Mouse (Mus musculus): ENCODE results near the gene Asb3. TPM values are rescaled to one million over a fixed set of nuclear protein-coding genes. Genes with fewer than 3 reads are reported as not detected.

Asb3 gene
- polyA plus RNA-seq (2015; fragmentation: Nextera tagmentation; extraction: Ambion mirVana) = 30.3 and 34.2 TPM in 2 replicates

GRCm38 (mm10) chr11:30885171-30885871, at the start of gene Asb3, which contains the start of gene Gpr75:
Gene Asb3 (plus strand): TSS chr11:30885416.
Gene Gpr75 (plus strand): TSS chr11:30885358.
- Histone ChIP-seq H3K9ac (peak within 1 kb of the TSS; percentile 10; the same call in 1 of the 2 replicates), H3K27ac (replicated peaks) (no peak within 1 kb of the TSS), H3K27me3 (peaks cover 4% of the 10 kb centered on the region), H3K9me3 (replicated peaks) (no peaks in the 10 kb centered on the region), H3K4me1 (no peaks in the 10 kb centered on the region), H3K4me3 (replicated peaks) (peak within 1 kb of the TSS; percentile 49), H3K4me2 (replicated peaks) (peak within 1 kb of the TSS; percentile 91), H3K36me3 (0 out of 2 replicates have a peak, but pooled peaks cover under 1% of the 10 kb centered on the region)
- ATAC-seq (ENCODE audit: insufficient number of reproducible peaks, low FRiP score, low TSS enrichment, low read depth) = peak; percentile 85
- 3% methylated on average over 41 of the region's 41 CpGs for WGBS

GRCm38 (mm10) chr11:30838793-30839192, 46.4 kb upstream of the Asb3 start:
- no peak overlapping the region for H3K4me2 ChIP-seq (replicated peaks)
- H3K27ac ChIP-seq (replicated peaks) = no peak overlapping the region
- H3K36me3 ChIP-seq = peaks cover 34% of the 10 kb centered on the region
- WGBS = 92% methylated on average over 2 of the region's 2 CpGs
- H3K4me1 ChIP-seq = no peaks in the 10 kb centered on the region
- no peak overlapping the region for H3K9ac ChIP-seq
- H3K27me3 ChIP-seq = no peaks in the 10 kb centered on the region
- no peak for ATAC-seq (ENCODE audit: insufficient number of reproducible peaks, low FRiP score, low TSS enrichment, low read depth)
- no peaks in the 10 kb centered on the region for H3K9me3 ChIP-seq (replicated peaks)
- H3K4me3 ChIP-seq (replicated peaks) = no peak overlapping the region

- no peaks in the 10 kb centered on the region for H3K4me1 ChIP-seq
- H3K4me2 ChIP-seq (replicated peaks) = no peak overlapping the region
- WGBS = 87% methylated on average over 1 of the region's 1 CpGs
- no peaks in the 10 kb centered on the region for H3K9me3 ChIP-seq (replicated peaks)
- no peak for ATAC-seq (ENCODE audit: insufficient number of reproducible peaks, low FRiP score, low TSS enrichment, low read depth)
- H3K36me3 ChIP-seq = peaks cover 27% of the 10 kb centered on the region
- H3K9ac ChIP-seq = no peak overlapping the region
- no peaks in the 10 kb centered on the region for H3K27me3 ChIP-seq
- no peak overlapping the region for H3K27ac ChIP-seq (replicated peaks)
- H3K4me3 ChIP-seq (replicated peaks) = no peak overlapping the region
Measured at GRCm38 (mm10) chr11:30844355-30844754, 40.9 kb upstream of the Asb3 start.

GRCm38 (mm10) chr11:30872425-30872824, 12.8 kb upstream of the Asb3 start:
- no peak overlapping the region for H3K9ac ChIP-seq
- H3K36me3 ChIP-seq = peaks cover 43% of the 10 kb centered on the region
- no peak overlapping the region for H3K27ac ChIP-seq (replicated peaks)
- no peaks in the 10 kb centered on the region for H3K27me3 ChIP-seq
- no peaks in the 10 kb centered on the region for H3K4me1 ChIP-seq
- no peak for ATAC-seq (ENCODE audit: insufficient number of reproducible peaks, low FRiP score, low TSS enrichment, low read depth)
- H3K4me3 ChIP-seq (replicated peaks) = no peak overlapping the region
- no peak overlapping the region for H3K4me2 ChIP-seq (replicated peaks)
- no peaks in the 10 kb centered on the region for H3K9me3 ChIP-seq (replicated peaks)

- H3K27ac ChIP-seq (replicated peaks) = no peak overlapping the region
- no peak overlapping the region for H3K4me2 ChIP-seq (replicated peaks)
- no peak for ATAC-seq (ENCODE audit: insufficient number of reproducible peaks, low FRiP score, low TSS enrichment, low read depth)
- H3K9me3 ChIP-seq (replicated peaks) = no peaks in the 10 kb centered on the region
- no peaks in the 10 kb centered on the region for H3K36me3 ChIP-seq
- peaks cover 4% of the 10 kb centered on the region for H3K27me3 ChIP-seq
- no peak overlapping the region for H3K4me3 ChIP-seq (replicated peaks)
- WGBS = 78% methylated on average over 2 of the region's 2 CpGs
- H3K9ac ChIP-seq = no peak overlapping the region
- H3K4me1 ChIP-seq = no peaks in the 10 kb centered on the region
Measured at GRCm38 (mm10) chr11:30888153-30888552, 2.9 kb downstream of the Asb3 start.

DNA sequence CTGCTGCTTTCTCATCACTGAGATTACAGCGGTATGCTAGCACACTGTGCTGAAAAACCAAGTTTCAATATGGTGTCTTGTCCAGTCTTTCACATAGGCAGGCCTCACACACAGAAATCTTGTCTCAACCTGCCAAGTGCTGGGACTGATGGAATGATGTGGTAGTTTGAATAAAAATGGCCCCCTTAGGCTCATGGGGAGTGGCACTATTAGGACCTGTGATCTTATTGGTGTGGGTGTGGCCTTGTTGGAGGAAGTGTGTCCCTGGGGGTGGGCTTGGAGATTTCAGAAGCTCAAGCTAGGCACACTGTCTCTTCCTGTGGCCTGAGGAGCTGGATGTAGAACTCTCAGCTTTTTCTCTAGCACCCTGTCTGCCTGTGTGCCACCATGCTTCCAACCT, 11.0 kb downstream of the Asb3 start:
- Histone ChIP-seq H3K4me2 (replicated peaks) (no peak overlapping the region), H3K36me3 (no peaks in the 10 kb centered on the region), H3K27ac (replicated peaks) (no peak overlapping the region), H3K9ac (no peak overlapping the region), H3K4me3 (replicated peaks) (no peak overlapping the region), H3K27me3 (no peaks in the 10 kb centered on the region), H3K4me1 (no peaks in the 10 kb centered on the region), H3K9me3 (replicated peaks) (no peaks in the 10 kb centered on the region)
- 87% methylated on average over 1 of the region's 1 CpGs for WGBS
- ATAC-seq (ENCODE audit: insufficient number of reproducible peaks, low FRiP score, low TSS enrichment, low read depth) = no peak

GRCm38 (mm10) chr11:30899312-30899711, 14.1 kb downstream of the Asb3 start:
- Histone ChIP-seq H3K4me3 (replicated peaks) (no peak overlapping the region), H3K4me1 (no peaks in the 10 kb centered on the region)
- no peak for ATAC-seq (ENCODE audit: insufficient number of reproducible peaks, low FRiP score, low TSS enrichment, low read depth)

GRCm38 (mm10) chr11:30912311-30912710, 27.1 kb downstream of the Asb3 start:
- H3K4me1 ChIP-seq = no peaks in the 10 kb centered on the region
- H3K4me2 ChIP-seq (replicated peaks) = no peak overlapping the region
- WGBS = 94% methylated on average over 3 of the region's 3 CpGs
- H3K27ac ChIP-seq (replicated peaks) = no peak overlapping the region
- H3K36me3 ChIP-seq = no peaks in the 10 kb centered on the region
- no peak overlapping the region for H3K4me3 ChIP-seq (replicated peaks)
- no peaks in the 10 kb centered on the region for H3K9me3 ChIP-seq (replicated peaks)
- ATAC-seq (ENCODE audit: insufficient number of reproducible peaks, low FRiP score, low TSS enrichment, low read depth) = no peak
- H3K27me3 ChIP-seq = no peaks in the 10 kb centered on the region
- H3K9ac ChIP-seq = no peak overlapping the region

More at GRCm38 (mm10) chr11:30899312-30899711, 14.1 kb downstream of the Asb3 start:
- no peaks in the 10 kb centered on the region for H3K27me3 ChIP-seq
- H3K9me3 ChIP-seq (replicated peaks) = no peaks in the 10 kb centered on the region
- H3K9ac ChIP-seq = no peak overlapping the region
- no peaks in the 10 kb centered on the region for H3K36me3 ChIP-seq
- H3K27ac ChIP-seq (replicated peaks) = no peak overlapping the region
- H3K4me2 ChIP-seq (replicated peaks) = no peak overlapping the region

GRCm38 (mm10) chr11:30920641-30921040, 35.4 kb downstream of the Asb3 start:
- Histone ChIP-seq H3K36me3 (peaks cover 10% of the 10 kb centered on the region; the same call in 1 of the 2 replicates), H3K4me2 (replicated peaks) (no peak overlapping the region), H3K27me3 (no peaks in the 10 kb centered on the region), H3K4me1 (no peaks in the 10 kb centered on the region), H3K4me3 (replicated peaks) (no peak overlapping the region), H3K9me3 (replicated peaks) (no peaks in the 10 kb centered on the region), H3K9ac (no peak overlapping the region), H3K27ac (replicated peaks) (no peak overlapping the region)
- no peak for ATAC-seq (ENCODE audit: insufficient number of reproducible peaks, low FRiP score, low TSS enrichment, low read depth)
- WGBS = 73% methylated on average over 1 of the region's 1 CpGs

DNA sequence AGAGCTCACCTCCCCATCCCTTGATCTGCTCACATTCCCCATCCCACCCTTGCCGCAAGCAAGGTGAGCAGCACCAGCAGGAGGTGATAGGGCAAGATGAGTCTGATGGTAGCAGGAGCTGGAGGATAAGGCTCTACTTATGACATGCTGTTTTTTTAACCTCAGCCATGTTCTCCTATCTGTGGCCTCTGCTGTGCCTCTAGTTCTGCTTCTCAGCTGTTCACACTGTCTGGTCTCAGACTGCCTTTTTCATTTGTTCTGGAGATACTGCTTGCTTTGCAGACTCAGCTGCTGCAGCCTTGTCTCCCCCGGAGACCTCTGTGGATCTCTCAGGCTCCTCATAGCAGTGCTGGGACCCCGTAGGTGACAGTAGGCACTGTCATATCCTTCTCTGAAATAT, 38.1 kb downstream of the Asb3 start:
- Histone ChIP-seq H3K4me1 (no peaks in the 10 kb centered on the region), H3K36me3 (peaks cover 18% of the 10 kb centered on the region), H3K9ac (no peak overlapping the region), H3K27me3 (no peaks in the 10 kb centered on the region), H3K9me3 (replicated peaks) (no peaks in the 10 kb centered on the region), H3K27ac (replicated peaks) (no peak overlapping the region), H3K4me3 (replicated peaks) (no peak overlapping the region), H3K4me2 (replicated peaks) (no peak overlapping the region)
- ATAC-seq (ENCODE audit: insufficient number of reproducible peaks, low FRiP score, low TSS enrichment, low read depth) = no peak
- 94% methylated on average over 3 of the region's 3 CpGs for WGBS

- Histone ChIP-seq H3K9ac (no peak overlapping the region), H3K27ac (replicated peaks) (no peak overlapping the region), H3K27me3 (no peaks in the 10 kb centered on the region), H3K4me3 (replicated peaks) (no peak overlapping the region), H3K4me2 (replicated peaks) (no peak overlapping the region), H3K36me3 (peaks cover 29% of the 10 kb centered on the region), H3K9me3 (replicated peaks) (no peaks in the 10 kb centered on the region), H3K4me1 (no peaks in the 10 kb centered on the region)
- no peak for ATAC-seq (ENCODE audit: insufficient number of reproducible peaks, low FRiP score, low TSS enrichment, low read depth)
Measured at GRCm38 (mm10) chr11:30928079-30928478, 42.9 kb downstream of the Asb3 start.

DNA sequence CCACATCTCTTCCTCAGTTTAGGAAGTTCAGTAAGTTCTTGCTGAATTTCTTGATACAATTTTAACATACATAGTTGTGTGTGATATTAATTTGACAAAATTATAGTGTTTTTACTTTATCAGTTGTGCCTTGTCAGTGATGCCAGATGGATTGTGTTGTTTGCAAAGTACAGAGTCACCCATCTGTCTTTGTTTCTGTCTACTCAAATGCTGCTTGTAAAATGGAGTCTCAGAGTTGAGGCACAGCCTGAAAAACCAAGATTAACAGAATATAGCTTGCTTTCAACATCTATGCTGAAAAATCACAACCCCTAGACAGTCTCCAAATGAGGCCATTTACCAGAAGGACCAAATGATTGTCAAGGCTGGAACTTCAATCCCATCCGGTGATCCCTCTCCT, 43.3 kb downstream of the Asb3 start:
- H3K27ac ChIP-seq (replicated peaks) = no peak overlapping the region
- 89% methylated on average over 1 of the region's 1 CpGs for WGBS
- no peak for ATAC-seq (ENCODE audit: insufficient number of reproducible peaks, low FRiP score, low TSS enrichment, low read depth)
- H3K27me3 ChIP-seq = no peaks in the 10 kb centered on the region
- no peak overlapping the region for H3K4me3 ChIP-seq (replicated peaks)
- no peak overlapping the region for H3K9ac ChIP-seq
- no peak overlapping the region for H3K4me2 ChIP-seq (replicated peaks)
- H3K4me1 ChIP-seq = no peaks in the 10 kb centered on the region
- no peaks in the 10 kb centered on the region for H3K9me3 ChIP-seq (replicated peaks)
- peaks cover 30% of the 10 kb centered on the region for H3K36me3 ChIP-seq
